Mouse (Mus musculus) heart, adult 9 months (tissue): ENCODE measurements around the gene Wnk2.

Experiments
- DNase-seq, 2 experiments: peaks; one replicate each; pipeline ENCODE4 v3.0.0; 2022; ENCODE audit warnings: low spot score in 2 of 2

The Wnk2 gene

GRCm38 (mm10) chr13:49047393-49047792 is 100.4 kb downstream of the Wnk2 start:
- no peak for DNase-seq

GRCm38 (mm10) chr13:49044145-49044561 is 103.7 kb downstream of the Wnk2 start:
- DNase-seq: no peak

GRCm38 (mm10) chr13:49042371-49042770 is 105.4 kb downstream of the Wnk2 start:
- DNase-seq: no peak

GRCm38 (mm10) chr13:49036928-49037574 is 110.8 kb downstream of the Wnk2 start:
- DNase-seq: no peak

- DNase-seq: no peak
Measured at GRCm38 (mm10) chr13:49036436-49036835, 111.4 kb downstream of the Wnk2 start.

GRCm38 (mm10) chr13:49031029-49031428 is 116.8 kb downstream of the Wnk2 start:
- no peak for DNase-seq

GRCm38 (mm10) chr13:49028757-49029539 is 118.9 kb downstream of the Wnk2 start:
- no peak for DNase-seq

GRCm38 (mm10) chr13:49027057-49027456 is 120.8 kb downstream of the Wnk2 start:
- no peak for DNase-seq

GRCm38 (mm10) chr13:49025521-49025920 is 122.3 kb downstream of the Wnk2 start:
- no peak for DNase-seq

GRCm38 (mm10) chr13:49024763-49025162 is 123.1 kb downstream of the Wnk2 start:
- no peak for DNase-seq

GRCm38 (mm10) chr13:49021693-49022092 is 126.1 kb downstream of the Wnk2 start:
- DNase-seq: no peak

- DNase-seq: peak in 1 of 2 experiments; percentile 21
Measured at GRCm38 (mm10) chr13:49020152-49020551, 127.7 kb downstream of the Wnk2 start.

- DNase-seq: no peak
Measured at GRCm38 (mm10) chr13:49017375-49017774, 130.4 kb downstream of the Wnk2 start.

- peak; percentile 17 to 40 for DNase-seq
Measured at GRCm38 (mm10) chr13:49016311-49016761, 131.5 kb downstream of the Wnk2 start.

GRCm38 (mm10) chr13:49015366-49016306 is 132.2 kb downstream of the Wnk2 start:
- DNase-seq: no peak

GRCm38 (mm10) chr13:49013206-49013794 is 134.5 kb downstream of the Wnk2 start:
- no peak for DNase-seq

- DNase-seq: no peak
Measured at GRCm38 (mm10) chr13:49001691-49002090, 146.1 kb downstream of the Wnk2 start.

GRCm38 (mm10) chr13:48998591-48998990 is 149.2 kb downstream of the Wnk2 start:
- DNase-seq: peak in 1 of 2 experiments; percentile 52

- no peak for DNase-seq
Measured at GRCm38 (mm10) chr13:48996731-48997130, 151.1 kb downstream of the Wnk2 start.

- DNase-seq: no peak
Measured at GRCm38 (mm10) chr13:48994903-48995302, 152.9 kb downstream of the Wnk2 start.

GRCm38 (mm10) chr13:48992914-48993313 is 154.9 kb downstream of the Wnk2 start:
- DNase-seq: no peak

GRCm38 (mm10) chr13:48990138-48990537 is 157.7 kb downstream of the Wnk2 start:
- DNase-seq: no peak
